Mouse (Mus musculus) ES-Bruce4 (cell line): ENCODE measurements at regions not wholly inside any gene's neighbourhood (a gene's known extent, or its start where the extent isn't known, plus 50 kb on each side); places are given as distances from the start of the nearest gene placed in this dataset.

Experiments
- H3K27ac ChIP-seq: 2 replicates; pipeline ENCODE4 v1.5.1; 2012; ENCODE audit warnings: low read length, inconsistent platforms; ENCODE audit not compliant: insufficient read depth
- H3K27me3 ChIP-seq: 2 replicates; pipeline ENCODE4 v1.6.1; 2012; ENCODE audit warnings: mild to moderate bottlenecking, low read length, inconsistent platforms; ENCODE audit not compliant: control insufficient read depth, poor library complexity, insufficient read depth, severe bottlenecking
- H3K36me3 ChIP-seq: 2 replicates; pipeline ENCODE4 v1.6.1; 2012; ENCODE audit warnings: inconsistent platforms, mild to moderate bottlenecking, low read length, moderate library complexity; ENCODE audit not compliant: control insufficient read depth, poor library complexity, insufficient read depth, severe bottlenecking
- H3K4me1 ChIP-seq: one replicate; pipeline ENCODE4 v1.8.1; 2011; ENCODE audit warnings: low read length; ENCODE audit not compliant: control insufficient read depth, insufficient read depth
- H3K4me3 ChIP-seq: 2 replicates; pipeline ENCODE4 v1.5.1; 2011; ENCODE audit warnings: low read depth, mild to moderate bottlenecking, low read length
- H3K9ac ChIP-seq: 2 replicates; pipeline ENCODE4 v1.6.1; 2012; ENCODE audit warnings: low read depth, mild to moderate bottlenecking, inconsistent platforms; ENCODE audit not compliant: poor library complexity, severe bottlenecking
- H3K9me3 ChIP-seq: replicated peaks from 2 replicates; pipeline ENCODE4 v1.6.1; 2012; ENCODE audit warnings: mild to moderate bottlenecking, low read length, inconsistent platforms; ENCODE audit not compliant: control insufficient read depth, poor library complexity, insufficient read depth, severe bottlenecking
- CTCF ChIP-seq: IDR thresholded peaks from one replicate; pipeline ENCODE4 v1.8.1; 2011; ENCODE audit warnings: low read depth, low read length
- EP300 ChIP-seq: IDR thresholded peaks from 2 replicates; pipeline ENCODE4 v1.6.1; 2011; ENCODE audit warnings: low read depth, low read length; ENCODE audit not compliant: insufficient read depth
- POLR2A ChIP-seq: IDR thresholded peaks from one replicate; pipeline ENCODE4 v1.8.1; 2011; ENCODE audit warnings: low read length; ENCODE audit not compliant: insufficient read depth

DNA sequence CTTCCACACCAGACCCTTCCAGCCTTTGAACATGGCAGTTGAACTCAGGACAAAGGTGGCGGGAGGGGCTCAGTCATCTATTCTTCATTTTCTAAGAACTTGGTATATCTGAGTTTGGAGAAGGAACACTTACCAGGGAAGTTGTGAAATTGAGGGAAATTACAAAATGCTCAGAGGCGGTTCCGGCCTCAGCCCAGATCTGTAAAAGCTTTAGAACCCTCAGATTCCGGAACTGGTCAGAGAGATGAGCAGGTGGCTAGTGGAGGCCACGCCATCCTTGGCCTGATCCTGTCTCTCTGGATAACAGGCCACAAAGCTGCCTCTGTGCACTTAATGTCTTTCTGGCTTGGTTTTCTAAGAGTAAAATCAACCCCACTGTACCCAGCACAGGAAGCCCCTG lies 145.6 kb upstream of the Spdye4c start:
- Histone ChIP-seq H3K27ac (no peak overlapping the region), H3K9me3 (no peaks in the 10 kb centered on the region), H3K4me1 (no peaks in the 10 kb centered on the region), H3K36me3 (no peaks in the 10 kb centered on the region), H3K4me3 (no peak overlapping the region), H3K9ac (no peak overlapping the region), H3K27me3 (no peaks in the 10 kb centered on the region)
- TF ChIP-seq EP300: no peak
- no peak for TF ChIP-seq CTCF
- no peak for TF ChIP-seq POLR2A

GRCm38 (mm10) chr2:128449294-128449693 lies 141.7 kb upstream of the Spdye4c start:
- no peaks in the 10 kb centered on the region for H3K4me1 ChIP-seq
- no peak overlapping the region for H3K4me3 ChIP-seq
- H3K9me3 ChIP-seq: no peaks in the 10 kb centered on the region
- TF ChIP-seq EP300: no peak
- TF ChIP-seq POLR2A: no peak
- TF ChIP-seq CTCF: no peak
- no peaks in the 10 kb centered on the region for H3K27me3 ChIP-seq
- H3K36me3 ChIP-seq: no peaks in the 10 kb centered on the region
- H3K27ac ChIP-seq: no peak overlapping the region
- H3K9ac ChIP-seq: no peak overlapping the region

DNA sequence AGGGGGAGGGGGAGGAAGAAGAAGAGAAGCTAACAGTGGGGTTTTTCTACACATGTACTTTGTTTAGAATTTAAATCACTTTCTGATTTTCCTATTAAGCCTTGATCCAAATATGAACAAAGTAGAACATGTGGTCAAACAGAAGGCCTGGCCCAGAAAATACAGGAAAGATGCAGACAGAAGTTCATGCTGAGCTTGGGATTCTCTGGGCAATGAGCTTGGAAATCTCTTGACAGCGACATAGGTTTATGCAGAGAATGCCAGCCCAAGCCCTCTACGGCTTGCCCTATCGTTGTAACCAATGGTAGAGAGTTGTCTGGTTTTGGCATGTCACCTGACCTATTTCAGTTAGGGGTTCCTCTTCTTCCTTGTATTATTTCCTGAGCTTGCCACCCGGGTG lies 141.0 kb upstream of the Spdye4c start:
- Histone ChIP-seq H3K9ac (no peak overlapping the region), H3K4me3 (no peak overlapping the region), H3K4me1 (no peaks in the 10 kb centered on the region), H3K36me3 (no peaks in the 10 kb centered on the region), H3K27ac (no peak overlapping the region), H3K9me3 (no peaks in the 10 kb centered on the region), H3K27me3 (no peaks in the 10 kb centered on the region)
- no peak for TF ChIP-seq CTCF
- no peak for TF ChIP-seq POLR2A
- TF ChIP-seq EP300: no peak

DNA sequence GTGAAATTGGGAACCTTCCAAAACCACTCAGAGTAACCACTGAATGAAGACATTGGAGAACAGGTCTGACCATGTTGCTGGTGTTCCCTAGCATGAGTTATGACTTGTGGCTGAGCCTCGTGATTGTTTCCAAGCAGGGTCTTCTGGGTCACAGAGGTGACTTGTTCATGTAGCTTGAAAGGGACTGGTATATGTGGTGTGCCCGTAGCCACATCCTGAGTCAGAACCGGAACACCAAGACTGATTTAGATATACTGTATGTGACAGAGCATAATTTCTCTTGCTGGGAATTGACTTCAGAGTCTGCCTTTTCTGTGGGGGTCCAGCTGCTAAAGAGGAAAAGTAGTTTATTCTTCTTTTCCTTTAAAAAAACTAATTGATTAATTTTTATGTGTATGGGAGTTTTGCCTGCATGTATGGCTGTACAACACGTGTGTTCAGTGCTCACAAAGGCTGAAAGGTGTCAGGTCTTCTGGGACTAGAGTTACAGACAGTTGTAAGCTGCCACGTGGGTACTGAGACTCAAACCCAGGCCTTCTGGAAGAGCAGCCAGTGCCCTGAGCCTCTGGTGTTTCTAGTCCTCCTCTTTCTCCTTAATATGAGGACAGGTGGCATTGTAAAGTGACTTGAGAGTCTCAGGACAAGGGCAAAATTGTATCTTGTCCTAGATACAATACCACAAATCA lies 139.3 kb upstream of the Spdye4c start:
- Histone ChIP-seq H3K27ac (no peak overlapping the region), H3K27me3 (no peaks in the 10 kb centered on the region), H3K4me1 (no peaks in the 10 kb centered on the region), H3K4me3 (no peak overlapping the region), H3K36me3 (no peaks in the 10 kb centered on the region), H3K9me3 (no peaks in the 10 kb centered on the region), H3K9ac (no peak overlapping the region)
- no peak for TF ChIP-seq CTCF
- no peak for TF ChIP-seq POLR2A
- TF ChIP-seq EP300: no peak

DNA sequence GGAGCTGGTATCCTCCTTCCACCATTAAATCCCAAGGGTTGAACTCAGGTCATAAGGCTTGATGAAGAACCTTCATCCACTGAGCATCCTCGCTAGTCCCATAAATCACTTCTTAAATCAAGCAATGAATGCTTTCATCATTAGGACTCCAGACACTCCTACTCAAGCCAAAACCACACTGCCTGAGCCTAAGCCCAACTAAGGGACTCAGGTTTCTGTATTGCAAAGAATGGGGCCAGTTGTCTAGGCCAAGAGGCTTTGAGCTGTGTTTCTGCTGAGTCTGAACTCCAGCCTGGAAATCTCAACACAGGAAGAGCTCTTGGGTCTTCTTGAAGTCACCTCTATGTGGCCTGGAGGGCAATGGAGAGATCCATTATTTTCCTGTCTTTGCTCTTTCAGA lies 138.4 kb upstream of the Spdye4c start:
- Histone ChIP-seq H3K9ac (no peak overlapping the region), H3K27me3 (no peaks in the 10 kb centered on the region), H3K4me3 (no peak overlapping the region), H3K9me3 (no peaks in the 10 kb centered on the region), H3K36me3 (no peaks in the 10 kb centered on the region), H3K27ac (no peak overlapping the region), H3K4me1 (no peaks in the 10 kb centered on the region)
- TF ChIP-seq EP300 (no peak), POLR2A (no peak), CTCF (no peak)

DNA sequence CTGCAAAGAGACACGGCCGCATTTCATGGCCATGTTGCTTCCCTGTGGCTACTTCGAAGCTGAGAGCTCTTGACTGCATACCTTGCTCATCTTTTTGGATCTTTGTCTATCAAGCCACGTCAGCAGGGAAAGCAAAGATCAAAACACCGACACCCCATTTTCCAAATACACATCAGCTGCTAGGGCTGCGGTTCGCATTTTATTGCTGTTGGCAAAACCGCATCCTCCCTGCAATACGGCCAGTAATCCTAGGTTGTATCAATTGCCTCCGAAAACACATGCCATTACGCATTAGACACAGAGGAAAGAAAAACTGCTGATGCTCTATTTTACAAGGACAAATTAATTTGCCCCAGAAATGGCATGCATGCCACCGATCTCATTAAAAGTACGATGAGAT lies 136.5 kb upstream of the Spdye4c start:
- no peaks in the 10 kb centered on the region for H3K27me3 ChIP-seq
- no peaks in the 10 kb centered on the region for H3K4me1 ChIP-seq
- no peak overlapping the region for H3K9ac ChIP-seq
- H3K36me3 ChIP-seq: no peaks in the 10 kb centered on the region
- H3K9me3 ChIP-seq: no peaks in the 10 kb centered on the region
- no peak overlapping the region for H3K4me3 ChIP-seq
- TF ChIP-seq POLR2A (no peak), CTCF (no peak), EP300 (no peak)
- H3K27ac ChIP-seq: no peak overlapping the region
